Mouse (Mus musculus): ENCODE data around the gene Slc41a2. TPM values are rescaled to one million over a fixed set of nuclear protein-coding genes. Genes with fewer than 3 reads are reported as not detected.
A peak's percentile ranks its signal among the peaks of the same experiment; 100 is the strongest.

Gene Slc41a2
- polyA plus RNA-seq, 1 experiment from 2014 or later = 14.6 TPM

- 75% methylated on average over 5 of the region's 5 CpGs for WGBS
- H3K27ac ChIP-seq = no peak overlapping the region
- H3K9ac ChIP-seq = no peak overlapping the region
- no peaks in the 10 kb centered on the region for H3K4me1 ChIP-seq (replicated peaks; ENCODE audit: control insufficient read depth, insufficient read depth, low read length)
- H3K4me2 ChIP-seq (replicated peaks) = no peak overlapping the region
- no peaks in the 10 kb centered on the region for H3K36me3 ChIP-seq (replicated peaks; ENCODE audit: control insufficient read depth, insufficient read depth)
- no peaks in the 10 kb centered on the region for H3K27me3 ChIP-seq (ENCODE audit: control insufficient read depth, insufficient read depth, low read length)
- no peak for ATAC-seq (ENCODE audit: low FRiP score)
- no peak for DNase-seq (ENCODE audit: low spot score)
- H3K4me3 ChIP-seq (replicated peaks; ENCODE audit: low read length) = no peak overlapping the region
- H3K9me3 ChIP-seq (ENCODE audit: control insufficient read depth, low read length) = no peaks in the 10 kb centered on the region
These were observed 122.1 kb downstream of the Slc41a2 start for GRCm38 (mm10) chr10:83215559-83215958.

GRCm38 (mm10) chr10:83212618-83213017, 125.1 kb downstream of the Slc41a2 start:
- DNase-seq (ENCODE audit: low spot score) = no peak
- H3K36me3 ChIP-seq (replicated peaks; ENCODE audit: control insufficient read depth, insufficient read depth) = no peaks in the 10 kb centered on the region
- no peak overlapping the region for H3K9ac ChIP-seq
- H3K27me3 ChIP-seq (ENCODE audit: control insufficient read depth, insufficient read depth, low read length) = no peaks in the 10 kb centered on the region
- no peaks in the 10 kb centered on the region for H3K4me1 ChIP-seq (replicated peaks; ENCODE audit: control insufficient read depth, insufficient read depth, low read length)
- H3K4me2 ChIP-seq (replicated peaks) = no peak overlapping the region
- no peak for ATAC-seq (ENCODE audit: low FRiP score)
- 91% methylated on average over 4 of the region's 4 CpGs for WGBS
- H3K4me3 ChIP-seq (replicated peaks; ENCODE audit: low read length) = no peak overlapping the region
- no peak overlapping the region for H3K27ac ChIP-seq
- H3K9me3 ChIP-seq (ENCODE audit: control insufficient read depth, low read length) = no peaks in the 10 kb centered on the region

- Histone ChIP-seq H3K36me3 (replicated peaks; ENCODE audit: control insufficient read depth, insufficient read depth) (no peaks in the 10 kb centered on the region), H3K9ac (no peak overlapping the region), H3K4me3 (replicated peaks; ENCODE audit: low read length) (no peak overlapping the region), H3K27me3 (ENCODE audit: control insufficient read depth, insufficient read depth, low read length) (no peaks in the 10 kb centered on the region), H3K4me2 (replicated peaks) (no peak overlapping the region), H3K9me3 (ENCODE audit: control insufficient read depth, low read length) (no peaks in the 10 kb centered on the region), H3K4me1 (replicated peaks; ENCODE audit: control insufficient read depth, insufficient read depth, low read length) (no peaks in the 10 kb centered on the region), H3K27ac (no peak overlapping the region)
- no peak for DNase-seq (ENCODE audit: low spot score)
- ATAC-seq (ENCODE audit: low FRiP score) = no peak
- WGBS = 21% methylated on average over 6 of the region's 6 CpGs
These were observed 126.6 kb downstream of the Slc41a2 start for GRCm38 (mm10) chr10:83210968-83211583.

GRCm38 (mm10) chr10:83210122-83210521, 127.6 kb downstream of the Slc41a2 start:
- Histone ChIP-seq H3K4me1 (replicated peaks; ENCODE audit: control insufficient read depth, insufficient read depth, low read length) (no peaks in the 10 kb centered on the region), H3K36me3 (replicated peaks; ENCODE audit: control insufficient read depth, insufficient read depth) (no peaks in the 10 kb centered on the region), H3K9ac (no peak overlapping the region), H3K27me3 (ENCODE audit: control insufficient read depth, insufficient read depth, low read length) (no peaks in the 10 kb centered on the region), H3K4me2 (replicated peaks) (peak overlapping the region; percentile 11; the same call in 1 of the 2 replicates), H3K4me3 (replicated peaks; ENCODE audit: low read length) (no peak overlapping the region), H3K9me3 (ENCODE audit: control insufficient read depth, low read length) (no peaks in the 10 kb centered on the region), H3K27ac (no peak overlapping the region)
- WGBS = 57% methylated on average over 16 of the region's 16 CpGs
- ATAC-seq (ENCODE audit: low FRiP score) (no peak), DNase-seq (ENCODE audit: low spot score) (no peak)

- no peak overlapping the region for H3K4me2 ChIP-seq (replicated peaks)
These were observed 128.3 kb downstream of the Slc41a2 start for GRCm38 (mm10) chr10:83209388-83209787.

GRCm38 (mm10) chr10:83208436-83208835, 129.2 kb downstream of the Slc41a2 start:
- H3K9me3 ChIP-seq (ENCODE audit: control insufficient read depth, low read length) = no peaks in the 10 kb centered on the region
- H3K4me2 ChIP-seq (replicated peaks) = no peak overlapping the region
- no peaks in the 10 kb centered on the region for H3K4me1 ChIP-seq (replicated peaks; ENCODE audit: control insufficient read depth, insufficient read depth, low read length)
- DNase-seq (ENCODE audit: low spot score) = no peak
- no peak for ATAC-seq (ENCODE audit: low FRiP score)
- H3K9ac ChIP-seq = no peak overlapping the region
- no peak overlapping the region for H3K4me3 ChIP-seq (replicated peaks; ENCODE audit: low read length)
- H3K27me3 ChIP-seq (ENCODE audit: control insufficient read depth, insufficient read depth, low read length) = no peaks in the 10 kb centered on the region
- WGBS = 83% methylated on average over 7 of the region's 7 CpGs
- no peak overlapping the region for H3K27ac ChIP-seq
- H3K36me3 ChIP-seq (replicated peaks; ENCODE audit: control insufficient read depth, insufficient read depth) = no peaks in the 10 kb centered on the region

More at GRCm38 (mm10) chr10:83209388-83209787, 128.3 kb downstream of the Slc41a2 start:
- DNase-seq (ENCODE audit: low spot score) = no peak
- ATAC-seq (ENCODE audit: low FRiP score) = no peak; the same call in 1 of the 2 replicates
- Histone ChIP-seq H3K4me1 (replicated peaks; ENCODE audit: control insufficient read depth, insufficient read depth, low read length) (no peaks in the 10 kb centered on the region), H3K27me3 (ENCODE audit: control insufficient read depth, insufficient read depth, low read length) (no peaks in the 10 kb centered on the region), H3K9ac (no peak overlapping the region), H3K27ac (no peak overlapping the region), H3K4me3 (replicated peaks; ENCODE audit: low read length) (no peak overlapping the region), H3K9me3 (ENCODE audit: control insufficient read depth, low read length) (no peaks in the 10 kb centered on the region), H3K36me3 (replicated peaks; ENCODE audit: control insufficient read depth, insufficient read depth) (no peaks in the 10 kb centered on the region)
- 72% methylated on average over 12 of the region's 12 CpGs for WGBS

GRCm38 (mm10) chr10:83202906-83203702, 134.6 kb downstream of the Slc41a2 start:
- no peak for ATAC-seq (ENCODE audit: low FRiP score)
- Histone ChIP-seq H3K4me2 (replicated peaks) (no peak overlapping the region), H3K4me3 (replicated peaks; ENCODE audit: low read length) (no peak overlapping the region), H3K27me3 (ENCODE audit: control insufficient read depth, insufficient read depth, low read length) (no peaks in the 10 kb centered on the region), H3K27ac (no peak overlapping the region), H3K36me3 (replicated peaks; ENCODE audit: control insufficient read depth, insufficient read depth) (no peaks in the 10 kb centered on the region), H3K9ac (no peak overlapping the region), H3K4me1 (replicated peaks; ENCODE audit: control insufficient read depth, insufficient read depth, low read length) (no peaks in the 10 kb centered on the region), H3K9me3 (ENCODE audit: control insufficient read depth, low read length) (no peaks in the 10 kb centered on the region)
- 88% methylated on average over 14 of the region's 14 CpGs for WGBS
- no peak for DNase-seq (ENCODE audit: low spot score)

GRCm38 (mm10) chr10:83201525-83201924, 136.2 kb downstream of the Slc41a2 start:
- DNase-seq (ENCODE audit: low spot score) (no peak), ATAC-seq (ENCODE audit: low FRiP score) (no peak)
- Histone ChIP-seq H3K4me1 (replicated peaks; ENCODE audit: control insufficient read depth, insufficient read depth, low read length) (no peaks in the 10 kb centered on the region), H3K27me3 (ENCODE audit: control insufficient read depth, insufficient read depth, low read length) (no peaks in the 10 kb centered on the region), H3K36me3 (replicated peaks; ENCODE audit: control insufficient read depth, insufficient read depth) (no peaks in the 10 kb centered on the region), H3K9me3 (ENCODE audit: control insufficient read depth, low read length) (no peaks in the 10 kb centered on the region), H3K4me2 (replicated peaks) (no peak overlapping the region), H3K4me3 (replicated peaks; ENCODE audit: low read length) (no peak overlapping the region), H3K27ac (no peak overlapping the region), H3K9ac (no peak overlapping the region)
- WGBS = 89% methylated on average over 7 of the region's 7 CpGs

- 81% methylated on average over 9 of the region's 9 CpGs for WGBS
- ATAC-seq (ENCODE audit: low FRiP score) (no peak), DNase-seq (ENCODE audit: low spot score) (no peak)
- no peak overlapping the region for H3K4me3 ChIP-seq (replicated peaks; ENCODE audit: low read length)
- no peak overlapping the region for H3K4me2 ChIP-seq (replicated peaks)
- H3K36me3 ChIP-seq (replicated peaks; ENCODE audit: control insufficient read depth, insufficient read depth) = no peaks in the 10 kb centered on the region
- no peaks in the 10 kb centered on the region for H3K4me1 ChIP-seq (replicated peaks; ENCODE audit: control insufficient read depth, insufficient read depth, low read length)
- no peaks in the 10 kb centered on the region for H3K9me3 ChIP-seq (ENCODE audit: control insufficient read depth, low read length)
- no peak overlapping the region for H3K27ac ChIP-seq
- H3K27me3 ChIP-seq (ENCODE audit: control insufficient read depth, insufficient read depth, low read length) = no peaks in the 10 kb centered on the region
- H3K9ac ChIP-seq = no peak overlapping the region
These were observed 138.4 kb downstream of the Slc41a2 start for GRCm38 (mm10) chr10:83199290-83199689.

Measured in hindbrain, embryonic 14.5 days (tissue).